Mouse (Mus musculus): ENCODE results near the gene Dusp28. TPM values are rescaled to one million over a fixed set of nuclear protein-coding genes. Genes with fewer than 3 reads are reported as not detected.

Dusp28 gene
- polyA plus RNA-seq, 1 experiment, result 5.8 TPM

- H3K4me3 ChIP-seq (ENCODE audit: insufficient read depth, low read length), result peak overlapping the region; percentile 69
- TF ChIP-seq POLR2A (IDR thresholded peaks at IDR 0.05; ENCODE audit: borderline replicate concordance, low read depth, low read length), result no peak
- no peak for TF ChIP-seq CTCF (IDR thresholded peaks at IDR 0.05; ENCODE audit: low read depth, low read length)
- peaks cover 12% of the 10 kb centered on the region for H3K4me1 ChIP-seq (ENCODE audit: control insufficient read depth, insufficient read depth, low read length)
- H3K27ac ChIP-seq (ENCODE audit: insufficient read depth, low read depth, low read length), result peak overlapping the region; percentile 93; the same call in 1 of the 2 replicates
Observed at GRCm38 (mm10) chr1:92935054-92935962, 28.5 kb downstream of the Dusp28 start.

GRCm38 (mm10) chr1:92935977-92936376, 29.2 kb downstream of the Dusp28 start:
- H3K27ac ChIP-seq (ENCODE audit: insufficient read depth, low read depth, low read length), result no peak overlapping the region
- no peak overlapping the region; the same call in 1 of the 2 replicates for H3K4me3 ChIP-seq (ENCODE audit: insufficient read depth, low read length)
- TF ChIP-seq POLR2A (IDR thresholded peaks at IDR 0.05; ENCODE audit: borderline replicate concordance, low read depth, low read length), result no peak
- TF ChIP-seq CTCF (IDR thresholded peaks at IDR 0.05; ENCODE audit: low read depth, low read length), result no peak
- peaks cover 11% of the 10 kb centered on the region for H3K4me1 ChIP-seq (ENCODE audit: control insufficient read depth, insufficient read depth, low read length)

GRCm38 (mm10) chr1:92936467-92936866, 29.7 kb downstream of the Dusp28 start:
- peaks cover 11% of the 10 kb centered on the region for H3K4me1 ChIP-seq (ENCODE audit: control insufficient read depth, insufficient read depth, low read length)
- TF ChIP-seq POLR2A (IDR thresholded peaks at IDR 0.05; ENCODE audit: borderline replicate concordance, low read depth, low read length), result no peak
- no peak for TF ChIP-seq CTCF (IDR thresholded peaks at IDR 0.05; ENCODE audit: low read depth, low read length)
- H3K27ac ChIP-seq (ENCODE audit: insufficient read depth, low read depth, low read length), result no peak overlapping the region
- no peak overlapping the region for H3K4me3 ChIP-seq (ENCODE audit: insufficient read depth, low read length)

DNA sequence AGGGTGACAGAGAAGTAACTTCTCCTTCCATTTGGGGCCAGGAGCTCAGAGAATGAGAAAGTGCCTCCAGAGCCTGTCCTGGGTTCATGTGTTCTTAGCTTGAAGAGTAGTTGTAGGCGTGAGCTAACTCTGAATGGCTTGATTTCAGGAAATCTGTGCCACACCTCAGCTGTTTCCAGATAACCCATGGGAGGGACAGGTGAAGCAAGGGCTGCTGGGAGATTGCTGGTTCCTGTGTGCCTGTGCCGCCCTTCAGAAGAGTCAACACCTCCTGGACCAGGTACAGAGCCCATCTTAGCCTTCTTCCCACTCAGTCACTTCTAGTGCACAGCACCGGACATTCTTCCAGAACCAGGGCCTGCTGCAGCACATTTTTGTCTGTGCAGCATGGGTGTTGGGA, 31.0 kb downstream of the Dusp28 start:
- Histone ChIP-seq H3K4me1 (ENCODE audit: control insufficient read depth, insufficient read depth, low read length) (peaks cover 11% of the 10 kb centered on the region), H3K4me3 (ENCODE audit: insufficient read depth, low read length) (no peak overlapping the region), H3K27ac (ENCODE audit: insufficient read depth, low read depth, low read length) (no peak overlapping the region)
- TF ChIP-seq POLR2A (IDR thresholded peaks at IDR 0.05; ENCODE audit: borderline replicate concordance, low read depth, low read length) (no peak), CTCF (IDR thresholded peaks at IDR 0.05; ENCODE audit: low read depth, low read length) (no peak)

- Histone ChIP-seq H3K27ac (ENCODE audit: insufficient read depth, low read depth, low read length) (no peak overlapping the region), H3K4me1 (ENCODE audit: control insufficient read depth, insufficient read depth, low read length) (peaks cover 7% of the 10 kb centered on the region), H3K4me3 (ENCODE audit: insufficient read depth, low read length) (no peak overlapping the region)
- TF ChIP-seq CTCF (IDR thresholded peaks at IDR 0.05; ENCODE audit: low read depth, low read length) (no peak), POLR2A (IDR thresholded peaks at IDR 0.05; ENCODE audit: borderline replicate concordance, low read depth, low read length) (no peak)
Observed at GRCm38 (mm10) chr1:92939746-92940145, 33.0 kb downstream of the Dusp28 start.

GRCm38 (mm10) chr1:92943219-92943989, 36.6 kb downstream of the Dusp28 start:
- TF ChIP-seq CTCF (IDR thresholded peaks at IDR 0.05; ENCODE audit: low read depth, low read length) (no peak), POLR2A (IDR thresholded peaks at IDR 0.05; ENCODE audit: borderline replicate concordance, low read depth, low read length) (no peak)

GRCm38 (mm10) chr1:92947966-92948365, 41.2 kb downstream of the Dusp28 start:
- Histone ChIP-seq H3K4me1 (ENCODE audit: control insufficient read depth, insufficient read depth, low read length) (no peaks in the 10 kb centered on the region), H3K27ac (ENCODE audit: insufficient read depth, low read depth, low read length) (no peak overlapping the region), H3K4me3 (ENCODE audit: insufficient read depth, low read length) (no peak overlapping the region)
- TF ChIP-seq CTCF (IDR thresholded peaks at IDR 0.05; ENCODE audit: low read depth, low read length) (no peak), POLR2A (IDR thresholded peaks at IDR 0.05; ENCODE audit: borderline replicate concordance, low read depth, low read length) (no peak)

More at GRCm38 (mm10) chr1:92943219-92943989, 36.6 kb downstream of the Dusp28 start:
- H3K4me3 ChIP-seq (ENCODE audit: insufficient read depth, low read length), result no peak overlapping the region
- H3K4me1 ChIP-seq (ENCODE audit: control insufficient read depth, insufficient read depth, low read length), result no peaks in the 10 kb centered on the region
- H3K27ac ChIP-seq (ENCODE audit: insufficient read depth, low read depth, low read length), result no peak overlapping the region

GRCm38 (mm10) chr1:92949426-92949825, 42.6 kb downstream of the Dusp28 start:
- TF ChIP-seq POLR2A (IDR thresholded peaks at IDR 0.05; ENCODE audit: borderline replicate concordance, low read depth, low read length), result no peak
- TF ChIP-seq CTCF (IDR thresholded peaks at IDR 0.05; ENCODE audit: low read depth, low read length), result no peak
- Histone ChIP-seq H3K4me3 (ENCODE audit: insufficient read depth, low read length) (no peak overlapping the region), H3K4me1 (ENCODE audit: control insufficient read depth, insufficient read depth, low read length) (no peaks in the 10 kb centered on the region), H3K27ac (ENCODE audit: insufficient read depth, low read depth, low read length) (no peak overlapping the region)

GRCm38 (mm10) chr1:92950607-92951006, 43.8 kb downstream of the Dusp28 start, which contains the start of gene Gpr35:
TSS of gene Gpr35 (plus strand) at chr1:92950865.
- no peak within 1 kb of the TSS for H3K4me3 ChIP-seq (ENCODE audit: insufficient read depth, low read length)
- no peak for TF ChIP-seq POLR2A (IDR thresholded peaks at IDR 0.05; ENCODE audit: borderline replicate concordance, low read depth, low read length)
- TF ChIP-seq CTCF (IDR thresholded peaks at IDR 0.05; ENCODE audit: low read depth, low read length), result no peak
- H3K27ac ChIP-seq (ENCODE audit: insufficient read depth, low read depth, low read length), result no peak within 1 kb of the TSS
- H3K4me1 ChIP-seq (ENCODE audit: control insufficient read depth, insufficient read depth, low read length), result no peaks in the 10 kb centered on the region
